Mouse (Mus musculus): Measurements from ENCODE around the gene Abcd3.
"Not testable (repeated sequence)": the region's sequence is repeated elsewhere in the genome, so short reads cannot be mapped to it uniquely, and the experiment has no call there.

Abcd3 gene

DNA sequence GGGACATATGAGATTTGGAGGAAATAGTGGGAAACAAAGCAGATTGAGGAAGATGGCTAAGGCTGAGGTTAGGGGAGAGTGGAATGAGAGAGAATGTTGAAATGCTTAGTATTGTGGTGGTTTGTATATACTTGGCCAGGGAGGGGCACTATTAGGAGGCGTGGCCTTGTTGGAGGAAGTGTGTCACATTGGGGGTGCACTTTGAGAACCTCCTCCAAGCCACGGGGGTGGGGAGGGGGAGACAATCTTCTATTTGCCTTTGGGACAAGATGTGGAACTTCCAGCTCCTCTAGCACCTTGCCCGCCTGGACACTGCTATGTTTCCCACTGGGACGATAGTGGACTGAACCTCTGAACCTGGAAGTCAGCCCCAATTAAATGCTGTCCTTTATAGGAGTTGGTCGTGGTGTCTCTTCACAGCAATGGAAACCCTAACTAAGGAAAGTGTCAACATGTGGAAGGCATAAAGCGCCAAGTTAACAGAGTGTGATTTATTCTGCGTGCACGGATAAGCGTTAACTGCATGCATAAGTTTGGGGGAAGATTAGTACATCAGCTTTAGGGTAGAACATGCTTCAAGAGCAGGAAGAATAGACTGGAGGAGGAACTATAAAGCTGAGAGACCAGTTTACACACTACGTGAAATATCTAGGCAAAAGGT is 3.8 kb upstream of the Abcd3 start:
- DNase-seq (ENCODE audit: low spot score): no peak

DNA sequence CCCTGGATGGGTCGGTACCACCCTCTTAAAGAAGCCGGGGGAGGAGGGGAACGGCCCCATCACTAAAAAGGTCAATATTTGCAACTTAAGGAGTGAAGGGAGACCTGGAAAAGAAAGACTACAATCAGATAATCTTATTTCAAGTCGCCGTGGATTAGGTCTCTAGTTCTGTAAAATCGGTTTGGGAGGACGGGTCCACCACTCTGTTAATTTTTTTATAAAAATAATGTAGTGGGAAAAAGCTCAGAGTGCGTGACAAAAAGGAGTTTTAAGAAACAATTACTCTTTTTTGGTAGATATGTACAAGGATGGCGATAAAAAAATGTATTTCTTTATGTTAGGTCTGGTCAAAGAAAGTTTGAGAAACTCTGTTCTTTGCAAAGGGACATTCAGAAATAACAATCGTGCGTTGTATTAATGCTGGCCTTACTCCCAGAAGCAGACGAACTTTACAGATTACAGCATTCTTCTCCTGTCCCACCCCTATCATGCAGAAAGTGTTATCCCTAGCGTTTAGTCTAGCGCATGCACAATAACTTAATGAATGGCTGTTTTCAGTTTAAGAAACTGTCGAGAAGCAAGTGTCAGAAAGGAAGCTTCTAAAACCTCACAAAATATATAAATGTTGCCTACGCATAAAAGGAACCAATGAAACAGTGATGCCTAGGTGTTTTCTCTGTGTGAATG is 590 bp upstream of the Abcd3 start:
- peak; percentile 1 for DNase-seq (ENCODE audit: low spot score)

DNA sequence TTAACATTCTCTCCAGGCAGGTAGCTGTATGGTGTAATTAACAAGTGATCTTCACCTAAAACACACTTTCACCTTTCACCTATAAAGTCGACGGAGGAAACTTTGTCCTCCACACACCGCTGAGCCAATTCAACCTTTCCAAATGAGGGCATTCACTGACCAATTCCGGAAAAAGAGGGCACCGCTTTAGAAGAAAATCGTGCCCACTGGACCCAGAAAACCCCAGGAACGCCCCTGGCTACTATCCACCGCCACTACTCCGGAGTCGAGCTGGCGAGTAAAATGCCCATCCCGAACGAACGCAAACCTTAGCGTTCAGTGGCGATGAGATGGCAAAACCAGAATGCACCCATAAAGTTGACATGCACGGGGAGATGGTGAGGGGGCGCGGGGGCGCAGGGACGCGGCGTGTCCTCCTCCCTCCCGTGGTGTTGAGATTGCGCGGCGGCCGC is 663 bp downstream of the Abcd3 start:
- no peak for DNase-seq (ENCODE audit: low spot score)

DNA sequence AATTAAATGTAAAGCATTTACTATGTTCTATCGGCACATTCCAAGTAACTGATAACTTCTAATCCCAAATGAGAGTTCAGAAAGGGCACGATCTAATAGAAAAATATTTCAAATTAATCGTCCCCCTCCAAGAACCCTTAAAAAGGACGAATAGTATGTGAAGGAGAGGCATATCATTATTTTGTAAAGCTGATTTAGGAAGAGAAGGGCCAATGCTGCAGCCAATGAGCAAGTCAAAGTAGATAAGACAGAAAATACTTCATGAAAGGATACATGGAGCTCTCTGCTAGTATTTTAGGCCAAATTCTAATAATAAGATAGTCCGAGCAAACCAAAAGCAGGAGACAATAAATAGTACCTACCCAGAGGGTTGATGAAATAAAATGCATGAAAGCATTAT is 1.3 kb downstream of the Abcd3 start:
- no peak for DNase-seq (ENCODE audit: low spot score)

DNA sequence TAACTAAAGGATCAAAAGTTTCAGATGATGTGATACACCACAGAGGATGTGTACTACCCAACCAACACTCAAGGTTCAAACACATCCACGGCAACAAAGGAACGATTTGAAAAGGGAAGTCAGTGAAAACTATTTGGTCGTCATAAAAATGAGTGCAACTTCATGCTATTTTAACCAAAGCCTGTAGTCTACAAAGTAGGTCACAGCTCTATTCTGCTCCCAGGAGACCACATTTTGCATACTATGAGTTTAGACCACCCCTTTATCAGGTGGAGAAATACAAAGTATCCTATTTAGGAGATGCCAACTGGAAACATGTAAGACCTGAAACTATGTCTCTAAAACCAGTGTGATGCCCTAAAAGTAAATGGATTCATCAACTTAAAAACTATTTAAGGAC is 6.9 kb downstream of the Abcd3 start:
- no peak for DNase-seq (ENCODE audit: low spot score)

DNA sequence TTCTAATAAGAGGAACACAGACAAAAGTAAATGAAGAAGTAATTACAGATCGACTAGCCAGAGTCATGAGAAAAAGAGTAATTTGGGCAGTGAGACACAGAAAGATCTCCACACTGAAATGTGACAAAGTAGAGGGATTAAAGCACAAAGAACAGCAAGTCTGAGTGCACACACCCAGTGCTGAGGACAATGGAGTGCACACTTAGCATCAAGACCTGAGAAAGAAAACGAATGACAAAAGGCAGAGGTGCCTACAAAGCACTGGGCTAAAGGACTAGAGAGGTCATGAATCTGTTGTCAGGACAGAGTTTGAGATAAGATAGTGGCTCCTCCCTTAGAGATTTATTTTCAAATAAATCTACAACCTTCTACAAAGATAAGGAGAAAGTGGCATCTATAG is 20.9 kb downstream of the Abcd3 start:
- DNase-seq (ENCODE audit: low spot score): no peak

DNA sequence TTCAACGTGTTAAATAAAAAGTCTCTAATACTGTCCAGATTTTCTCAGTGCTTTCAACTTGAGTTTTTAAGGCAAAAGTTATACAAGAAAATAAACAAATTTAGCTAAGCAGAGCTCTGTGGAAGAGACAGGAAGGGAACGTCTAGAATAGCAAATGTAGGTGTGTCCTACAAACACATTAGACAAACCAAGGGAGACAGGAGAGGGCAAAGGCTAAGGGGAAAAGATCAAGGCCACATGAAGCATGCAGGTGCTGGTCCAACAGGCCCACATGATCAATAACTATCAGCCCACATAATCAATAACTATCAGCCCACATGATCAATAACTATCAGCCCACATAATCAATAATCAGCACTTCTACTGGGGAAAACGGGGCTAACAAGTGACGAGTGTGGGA is 22.9 kb downstream of the Abcd3 start:
- no peak for DNase-seq (ENCODE audit: low spot score)

DNA sequence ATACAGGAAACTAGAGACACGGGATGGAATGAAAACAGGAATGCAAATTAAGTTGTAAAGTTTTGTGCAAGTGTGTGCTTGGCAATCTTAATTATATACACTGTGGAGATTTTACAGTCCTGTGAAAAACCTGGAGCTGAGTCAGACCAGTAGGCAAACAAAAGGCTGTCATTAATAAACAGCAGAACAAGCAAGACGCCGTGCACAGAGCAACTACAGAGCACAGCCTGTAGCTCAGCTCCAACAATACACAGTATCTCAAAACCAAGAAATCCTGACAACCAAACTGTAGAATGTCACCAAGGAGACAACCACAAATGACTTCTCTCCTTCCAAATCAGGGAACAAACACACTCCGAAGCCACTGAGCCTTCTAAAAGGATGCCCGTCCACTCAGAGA is 24.7 kb downstream of the Abcd3 start:
- no peak for DNase-seq (ENCODE audit: low spot score)

DNA sequence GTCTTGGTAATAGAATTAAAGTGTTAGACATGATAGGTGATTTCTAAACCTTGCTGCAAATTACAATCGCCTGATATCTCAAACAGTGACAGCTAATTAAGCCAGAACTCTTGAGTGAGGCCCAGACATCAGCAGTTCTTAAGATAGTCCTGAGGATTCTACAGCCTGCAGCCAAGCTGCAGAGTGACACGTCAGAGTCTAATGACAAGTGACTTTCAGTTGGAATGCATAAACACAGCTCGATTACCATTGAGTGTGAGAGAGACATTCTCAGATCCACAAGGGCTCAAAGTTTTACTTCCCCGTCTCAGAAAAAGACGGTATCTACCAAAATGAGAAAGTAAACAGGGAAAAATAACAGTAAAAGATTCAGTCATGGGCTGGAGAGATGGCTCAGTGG is 25.3 kb downstream of the Abcd3 start:
- DNase-seq (ENCODE audit: low spot score): no peak

DNA sequence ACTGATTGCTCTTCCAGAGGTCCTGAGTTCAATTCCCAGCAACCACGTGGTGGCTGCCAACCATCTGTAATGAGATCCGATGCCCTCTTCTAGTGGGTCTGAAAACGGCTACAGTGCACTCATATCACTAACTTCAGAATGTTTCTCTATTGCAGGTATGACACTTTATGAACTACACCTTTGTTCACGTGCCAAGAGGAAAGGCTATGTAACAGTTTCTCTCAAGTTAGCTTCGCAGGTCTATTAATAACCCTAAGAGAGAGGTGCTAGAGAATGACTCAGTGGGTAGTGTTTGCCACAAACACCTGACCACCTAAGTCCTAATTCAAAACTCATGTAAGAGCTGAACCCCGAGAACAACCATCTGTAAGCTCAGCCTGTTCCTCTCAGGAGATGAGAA is 32.1 kb downstream of the Abcd3 start:
- DNase-seq (ENCODE audit: low spot score): no peak

DNA sequence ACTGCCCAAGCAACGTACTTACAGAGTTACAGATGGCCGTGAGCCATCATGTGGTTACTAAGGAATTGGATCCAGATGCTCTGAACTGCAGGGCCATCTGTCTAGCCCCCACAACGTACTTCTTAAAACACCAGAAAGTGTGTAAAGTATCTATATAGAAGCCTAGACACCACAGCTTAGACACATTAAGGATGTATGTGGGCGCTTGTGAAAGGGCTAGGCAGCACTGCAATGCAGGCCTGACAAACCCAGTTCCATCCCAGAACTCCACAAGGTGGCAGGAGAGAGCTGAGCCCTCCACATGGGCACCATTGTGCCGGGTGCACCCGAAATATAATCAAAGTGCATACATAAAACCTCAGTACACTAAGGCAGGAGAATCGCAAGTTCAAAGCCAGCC is 37.2 kb downstream of the Abcd3 start:
- DNase-seq (ENCODE audit: low spot score): peak; percentile 23

DNA sequence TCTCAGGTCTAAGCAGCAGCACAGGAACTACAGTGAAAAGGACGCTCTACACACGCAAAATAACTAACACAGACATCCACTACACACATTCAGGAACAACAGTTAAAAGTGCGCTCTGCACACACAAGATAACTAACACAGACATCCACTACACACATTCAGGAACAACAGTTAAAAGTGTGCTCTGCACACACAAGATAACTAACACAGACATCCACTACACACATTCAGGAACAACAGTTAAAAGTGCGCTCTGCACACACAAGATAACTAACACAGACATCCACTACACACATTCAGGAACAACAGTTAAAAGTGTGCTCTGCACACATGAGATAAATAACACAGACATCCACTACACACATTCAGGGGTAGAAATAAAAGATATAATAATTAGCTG is 41.8 kb downstream of the Abcd3 start:
- DNase-seq (ENCODE audit: low spot score): not testable (repeated sequence)

DNA sequence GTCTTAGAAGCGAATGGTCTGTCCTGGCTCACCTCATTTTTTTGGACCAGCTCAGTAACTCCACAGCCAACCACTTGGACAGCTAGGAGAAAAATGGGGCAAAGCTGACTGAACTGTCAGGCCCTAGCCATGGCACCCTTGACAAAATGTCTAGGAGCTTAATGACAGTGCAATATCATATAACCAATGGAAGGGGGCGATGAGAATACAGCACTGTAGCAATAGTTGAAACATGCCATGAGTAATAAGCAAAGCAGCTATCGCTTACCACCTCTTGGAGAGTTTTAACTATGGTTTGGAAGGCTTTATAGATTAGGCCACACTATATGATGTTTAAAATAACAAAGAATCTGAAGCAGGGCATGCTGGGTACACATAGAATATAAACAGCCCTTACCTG is 46.3 kb downstream of the Abcd3 start:
- DNase-seq (ENCODE audit: low spot score): no peak

DNA sequence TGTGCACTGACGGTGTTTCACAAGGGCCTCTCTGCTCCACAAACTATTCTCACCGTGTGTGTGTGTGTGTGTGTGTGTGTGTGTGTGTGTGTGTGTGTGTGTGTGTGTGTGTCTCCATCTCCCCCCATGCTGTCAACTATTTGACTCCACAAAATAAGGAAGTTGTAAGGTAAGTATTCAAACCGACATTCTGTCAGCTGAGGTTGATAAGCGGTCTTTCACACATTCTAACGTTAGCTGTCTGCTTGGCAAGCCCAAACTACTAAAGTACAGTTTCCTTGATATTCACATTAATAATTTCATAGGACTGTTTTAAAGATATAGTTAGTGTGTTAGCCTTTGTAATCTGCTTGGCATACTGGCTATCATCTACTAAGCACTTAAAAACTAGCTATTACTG is 48.3 kb downstream of the Abcd3 start:
- no peak for DNase-seq (ENCODE audit: low spot score)

DNA sequence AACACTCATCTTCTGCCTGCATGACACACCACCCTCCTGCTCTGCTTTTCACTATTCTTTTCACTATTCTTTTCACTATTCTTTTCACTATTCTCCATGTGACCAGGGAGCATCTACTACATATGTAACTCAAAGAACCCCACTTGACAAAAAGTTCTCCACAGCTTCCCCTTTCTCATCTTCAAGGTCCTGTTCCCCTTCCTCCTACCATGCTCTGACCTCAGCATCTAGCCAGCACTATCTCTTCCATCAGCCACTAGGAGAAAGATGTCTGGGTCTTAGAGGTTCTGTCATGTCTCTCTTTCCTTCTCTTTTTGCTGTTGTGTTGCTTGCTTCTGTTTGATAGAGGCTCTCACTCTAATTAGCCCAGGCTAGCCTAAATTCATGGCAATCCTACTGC is 49.1 kb downstream of the Abcd3 start:
- DNase-seq (ENCODE audit: low spot score): no peak

DNA sequence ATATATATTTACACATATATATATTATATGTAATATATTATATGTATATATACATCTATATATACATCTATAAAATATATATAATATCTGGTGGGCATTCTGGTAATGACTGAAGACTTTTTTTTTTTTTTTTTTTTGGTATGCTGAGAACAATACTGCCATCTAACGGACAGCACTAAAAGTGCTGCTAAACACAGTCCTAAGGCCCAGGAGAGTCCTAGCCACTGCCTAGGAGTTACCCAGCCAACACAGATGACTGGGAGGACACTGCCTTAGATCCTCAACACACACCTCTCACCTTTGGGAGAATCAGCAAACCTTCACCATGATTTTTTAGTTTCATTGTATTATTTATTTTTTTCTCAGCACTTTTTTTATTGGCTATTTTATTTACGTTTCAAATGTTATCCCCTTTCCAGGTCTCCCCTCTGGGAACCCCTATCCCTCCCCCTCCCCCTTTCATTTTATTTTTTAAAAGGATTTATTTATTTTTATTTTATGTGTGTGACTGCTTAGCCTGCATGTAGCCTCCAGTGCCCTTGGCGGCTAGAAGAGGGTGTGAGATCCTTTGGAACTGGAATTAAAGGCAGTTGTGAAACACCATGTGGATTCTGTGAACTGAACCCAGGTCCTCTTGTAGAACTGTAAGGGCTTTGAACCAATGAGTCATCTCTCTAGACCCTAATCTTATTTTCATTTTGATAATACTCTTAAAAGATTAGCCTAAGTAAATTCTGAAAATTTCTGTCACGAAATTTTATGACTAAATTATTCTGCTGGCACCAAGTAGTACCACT is 52.8 kb downstream of the Abcd3 start:
- no peak for DNase-seq (ENCODE audit: low spot score)

DNA sequence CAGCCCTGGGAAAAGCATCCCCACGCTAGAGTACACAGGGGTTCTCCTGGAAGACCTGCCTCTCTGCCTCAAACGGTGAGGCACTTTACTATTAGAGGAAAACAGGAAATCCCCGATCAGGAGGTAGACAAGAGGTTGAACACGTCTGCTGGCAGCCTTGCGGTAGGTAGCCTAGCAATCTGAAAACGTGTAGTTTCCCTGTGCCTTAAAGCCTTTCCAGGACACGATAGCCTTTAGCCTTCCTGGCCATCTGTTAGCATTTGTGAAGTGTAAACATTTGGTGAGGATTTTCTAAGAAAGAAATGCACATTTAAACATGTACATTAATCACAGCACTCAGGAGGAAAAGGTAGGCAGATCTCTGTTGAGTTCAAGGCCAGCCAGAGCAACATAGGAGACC is 56.7 kb downstream of the Abcd3 start:
- DNase-seq (ENCODE audit: low spot score): no peak

DNA sequence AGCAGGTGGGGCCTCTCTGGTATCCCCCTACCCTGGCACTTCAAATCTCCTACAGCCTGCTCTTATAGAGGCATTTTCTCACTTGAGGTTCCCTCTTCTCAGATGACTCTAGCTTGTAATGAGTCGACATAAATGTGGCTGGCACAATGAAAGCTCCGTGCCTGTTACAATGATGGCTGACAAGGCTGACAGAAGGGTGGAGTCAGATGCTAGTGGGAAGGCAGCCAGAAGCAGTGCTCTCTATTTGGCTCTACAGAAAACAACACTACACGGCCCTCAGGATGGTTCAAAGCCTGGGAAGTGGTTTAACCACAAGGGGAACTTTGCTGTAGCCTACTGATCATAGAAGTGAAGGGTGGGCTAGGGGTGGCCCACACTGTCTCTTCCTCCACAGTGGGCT is 60.0 kb downstream of the Abcd3 start:
- DNase-seq (ENCODE audit: low spot score): peak; percentile 19

DNA sequence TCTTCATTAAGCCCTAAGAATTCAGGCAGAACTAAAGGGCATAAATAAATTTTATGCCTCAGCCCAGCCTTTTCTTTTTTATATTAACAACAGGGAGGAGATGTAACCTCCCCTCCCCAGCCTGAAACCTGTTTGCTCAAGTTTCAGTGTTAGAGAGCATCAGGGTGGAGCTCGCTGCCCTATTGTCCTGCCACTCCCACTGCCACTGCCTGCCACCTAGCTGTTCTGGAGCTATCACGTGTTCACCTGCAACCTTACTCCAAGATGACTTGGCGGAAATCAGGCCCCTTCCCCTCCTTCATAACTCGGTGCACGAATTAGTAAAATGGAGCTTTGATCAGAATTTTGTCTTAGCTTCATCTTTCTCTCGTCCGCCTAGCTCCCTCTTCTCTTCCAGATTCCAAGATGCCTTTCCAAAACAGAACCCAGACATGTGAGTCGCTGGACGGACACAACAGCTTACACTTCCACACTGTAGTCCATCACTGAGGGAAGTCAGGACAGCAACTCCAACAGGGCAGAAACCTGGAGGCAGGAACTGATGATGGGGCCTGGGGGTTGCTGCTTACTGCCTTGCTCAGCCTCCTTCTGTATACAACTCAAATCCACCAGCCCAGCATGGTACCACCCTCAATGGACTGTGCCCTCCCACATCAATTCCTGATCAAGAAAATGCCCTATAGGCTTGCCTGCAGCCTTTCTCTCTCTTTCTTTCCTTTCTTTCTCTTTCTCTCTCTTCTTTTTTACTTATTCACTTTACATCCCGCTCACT is 60.6 kb downstream of the Abcd3 start:
- DNase-seq (ENCODE audit: low spot score): not testable (repeated sequence)

DNA sequence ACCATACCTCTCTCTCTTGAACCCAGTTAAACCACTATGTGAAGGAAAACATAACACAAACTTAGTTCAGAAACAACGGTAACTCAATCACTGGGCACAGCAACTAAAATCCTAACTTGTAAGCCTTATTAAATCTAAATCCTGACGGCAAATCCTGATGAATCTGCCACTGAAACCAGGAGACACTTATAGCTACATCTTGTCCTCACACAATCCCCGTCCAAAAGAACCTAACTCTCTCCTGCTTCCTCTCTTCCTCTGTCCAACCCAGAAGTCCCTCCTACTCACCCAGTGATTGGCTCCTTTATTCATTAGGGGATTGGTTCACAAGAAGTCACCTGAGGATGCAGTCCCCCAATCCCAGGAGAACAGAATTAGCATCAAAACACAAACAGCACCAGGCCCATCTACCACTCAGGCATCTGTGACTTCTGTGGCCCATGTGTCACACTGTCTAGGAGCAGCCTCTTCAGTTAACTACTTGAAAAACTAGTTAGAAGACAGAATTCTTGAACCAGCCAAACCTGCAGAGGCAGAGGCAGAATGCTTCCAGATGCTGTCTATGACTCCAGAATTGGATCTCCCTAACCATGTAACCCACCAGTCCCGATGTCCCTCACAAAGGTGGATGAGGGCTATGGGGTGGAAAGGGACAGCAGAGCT is 73.8 kb downstream of the Abcd3 start:
- DNase-seq (ENCODE audit: low spot score): not testable (repeated sequence)

DNA sequence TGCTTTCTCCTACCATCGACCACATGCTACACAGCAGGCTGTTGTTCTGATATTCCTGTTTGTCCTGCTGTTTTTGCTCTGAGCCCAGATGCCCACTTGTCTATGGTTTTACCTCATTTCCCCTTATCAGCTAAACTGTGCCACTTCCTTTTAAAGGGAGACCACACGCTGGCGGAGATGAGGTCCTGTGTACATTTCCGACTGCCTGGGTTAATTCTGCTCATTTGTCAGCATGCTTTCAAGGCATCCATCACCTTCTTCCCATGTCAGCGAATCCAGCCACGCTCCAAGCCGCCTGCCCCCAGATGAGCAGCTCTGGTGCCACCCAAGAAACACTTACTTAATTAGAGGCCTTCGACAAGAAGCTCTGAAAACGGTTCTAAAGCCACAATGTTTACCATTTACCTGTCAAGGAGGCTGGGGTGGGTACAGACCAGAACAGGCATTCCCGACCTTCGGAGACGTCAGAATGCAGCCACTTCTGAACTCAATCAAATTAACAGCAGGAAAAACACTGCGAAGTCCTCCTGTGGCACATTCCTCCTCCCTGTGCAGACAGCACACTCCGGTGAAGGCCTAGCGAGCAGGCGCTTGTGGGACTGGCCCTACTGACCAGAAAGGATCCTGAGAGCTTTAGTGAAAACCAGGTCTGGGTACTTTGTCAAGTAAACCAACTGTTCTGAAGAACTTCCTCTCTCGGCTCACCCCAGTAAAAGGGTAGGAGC is 75.5 kb downstream of the Abcd3 start:
- no peak for DNase-seq (ENCODE audit: low spot score)
